Mouse (Mus musculus): ENCODE measurements around the gene Pitpnm3. TPM values are rescaled to one million over a fixed set of nuclear protein-coding genes. Genes with fewer than 3 reads are reported as not detected.

Gene Pitpnm3
- polyA plus RNA-seq, 1 experiment from 2014 or later: 1.8 TPM

- ATAC-seq: peak; percentile 47; the same call in 1 of the 2 replicates
- Histone ChIP-seq H3K4me3 (replicated peaks) (no peak overlapping the region), H3K4me2 (replicated peaks) (no peak overlapping the region), H3K4me1 (replicated peaks) (peaks cover 6% of the 10 kb centered on the region; the same call in 1 of the 2 replicates), H3K9me3 (no peaks in the 10 kb centered on the region), H3K9ac (replicated peaks) (no peak overlapping the region), H3K27me3 (peaks cover 19% of the 10 kb centered on the region), H3K27ac (no peak overlapping the region), H3K36me3 (no peaks in the 10 kb centered on the region)
- WGBS: 22% methylated on average over 23 of the region's 23 CpGs
Measured at GRCm38 (mm10) chr11:72029143-72029542, 106.4 kb downstream of the Pitpnm3 start.

- no peaks in the 10 kb centered on the region for H3K36me3 ChIP-seq
- no peaks in the 10 kb centered on the region for H3K9me3 ChIP-seq
- H3K4me1 ChIP-seq (replicated peaks): peaks cover 15% of the 10 kb centered on the region
- ATAC-seq: no peak
- H3K4me2 ChIP-seq (replicated peaks): no peak overlapping the region
- peaks cover 19% of the 10 kb centered on the region for H3K27me3 ChIP-seq
- 79% methylated on average over 9 of the region's 9 CpGs for WGBS
- no peak overlapping the region for H3K27ac ChIP-seq
- H3K4me3 ChIP-seq (replicated peaks): no peak overlapping the region
- no peak overlapping the region for H3K9ac ChIP-seq (replicated peaks)
Measured at GRCm38 (mm10) chr11:72027836-72028235, 107.7 kb downstream of the Pitpnm3 start.

- ATAC-seq: no peak
- Histone ChIP-seq H3K27me3 (peaks cover 19% of the 10 kb centered on the region), H3K27ac (no peak overlapping the region), H3K9me3 (no peaks in the 10 kb centered on the region), H3K4me3 (replicated peaks) (no peak overlapping the region), H3K4me2 (replicated peaks) (no peak overlapping the region), H3K4me1 (replicated peaks) (peaks cover 15% of the 10 kb centered on the region), H3K36me3 (no peaks in the 10 kb centered on the region), H3K9ac (replicated peaks) (no peak overlapping the region)
- 86% methylated on average over 9 of the region's 9 CpGs for WGBS
Measured at GRCm38 (mm10) chr11:72026516-72026915, 109.1 kb downstream of the Pitpnm3 start.

- Histone ChIP-seq H3K4me3 (replicated peaks) (no peak overlapping the region), H3K4me2 (replicated peaks) (no peak overlapping the region), H3K36me3 (no peaks in the 10 kb centered on the region), H3K27ac (no peak overlapping the region), H3K4me1 (replicated peaks) (peaks cover 15% of the 10 kb centered on the region), H3K27me3 (peaks cover 19% of the 10 kb centered on the region), H3K9me3 (no peaks in the 10 kb centered on the region), H3K9ac (replicated peaks) (no peak overlapping the region)
- no peak for ATAC-seq
- 41% methylated on average over 5 of the region's 5 CpGs for WGBS
Measured at GRCm38 (mm10) chr11:72025843-72026242, 109.7 kb downstream of the Pitpnm3 start.

- no peak overlapping the region for H3K9ac ChIP-seq (replicated peaks)
- no peak overlapping the region for H3K4me3 ChIP-seq (replicated peaks)
- no peak overlapping the region for H3K4me2 ChIP-seq (replicated peaks)
- peaks cover 10% of the 10 kb centered on the region for H3K27me3 ChIP-seq
- 27% methylated on average over 5 of the region's 5 CpGs for WGBS
- H3K4me1 ChIP-seq (replicated peaks): peaks cover 14% of the 10 kb centered on the region
- peak; percentile 31; the same call in 1 of the 2 replicates for ATAC-seq
- H3K9me3 ChIP-seq: no peaks in the 10 kb centered on the region
- H3K36me3 ChIP-seq: no peaks in the 10 kb centered on the region
- no peak overlapping the region for H3K27ac ChIP-seq
Measured at GRCm38 (mm10) chr11:72024193-72024781, 111.3 kb downstream of the Pitpnm3 start.

- H3K27ac ChIP-seq: 0 out of 2 replicates have a peak overlapping the region, but pooled peaks have one; percentile 14
- no peaks in the 10 kb centered on the region for H3K36me3 ChIP-seq
- H3K4me2 ChIP-seq (replicated peaks): no peak overlapping the region
- H3K4me1 ChIP-seq (replicated peaks): peaks cover 12% of the 10 kb centered on the region; the same call in 1 of the 2 replicates
- WGBS: 40% methylated on average over 9 of the region's 10 CpGs
- no peak overlapping the region for H3K9ac ChIP-seq (replicated peaks)
- no peak overlapping the region for H3K4me3 ChIP-seq (replicated peaks)
- ATAC-seq: no peak
- no peaks in the 10 kb centered on the region for H3K9me3 ChIP-seq
- H3K27me3 ChIP-seq: peaks cover 6% of the 10 kb centered on the region; the same call in 1 of the 2 replicates
Measured at GRCm38 (mm10) chr11:72023581-72023980, 112.0 kb downstream of the Pitpnm3 start.

- H3K4me1 ChIP-seq (replicated peaks): peaks cover 19% of the 10 kb centered on the region; the same call in 1 of the 2 replicates
Measured at GRCm38 (mm10) chr11:72022827-72023226, 112.8 kb downstream of the Pitpnm3 start.

GRCm38 (mm10) chr11:72021015-72021414 is 114.6 kb downstream of the Pitpnm3 start:
- Histone ChIP-seq H3K27ac (no peak overlapping the region), H3K36me3 (no peaks in the 10 kb centered on the region), H3K9me3 (no peaks in the 10 kb centered on the region), H3K4me2 (replicated peaks) (no peak overlapping the region), H3K4me1 (replicated peaks) (peaks cover 24% of the 10 kb centered on the region; the same call in 1 of the 2 replicates), H3K9ac (replicated peaks) (no peak overlapping the region), H3K27me3 (0 out of 2 replicates have a peak, but pooled peaks cover 3% of the 10 kb centered on the region), H3K4me3 (replicated peaks) (no peak overlapping the region)
- 85% methylated on average over 4 of the region's 4 CpGs for WGBS
- no peak for ATAC-seq

More at GRCm38 (mm10) chr11:72022827-72023226, 112.8 kb downstream of the Pitpnm3 start:
- Histone ChIP-seq H3K4me3 (replicated peaks) (no peak overlapping the region), H3K9ac (replicated peaks) (no peak overlapping the region), H3K4me2 (replicated peaks) (no peak overlapping the region), H3K27ac (no peak overlapping the region), H3K36me3 (no peaks in the 10 kb centered on the region), H3K9me3 (no peaks in the 10 kb centered on the region), H3K27me3 (peaks cover 6% of the 10 kb centered on the region; the same call in 1 of the 2 replicates)
- 85% methylated on average over 6 of the region's 6 CpGs for WGBS
- ATAC-seq: no peak

- peaks cover 3% of the 10 kb centered on the region; the same call in 1 of the 2 replicates for H3K27me3 ChIP-seq
- H3K4me1 ChIP-seq (replicated peaks): peaks cover 19% of the 10 kb centered on the region
- no peak overlapping the region for H3K4me3 ChIP-seq (replicated peaks)
- H3K9me3 ChIP-seq: no peaks in the 10 kb centered on the region
- H3K4me2 ChIP-seq (replicated peaks): no peak overlapping the region
- no peak for ATAC-seq
- H3K9ac ChIP-seq (replicated peaks): no peak overlapping the region
- no peak overlapping the region for H3K27ac ChIP-seq
- WGBS: 76% methylated on average over 9 of the region's 9 CpGs
- no peaks in the 10 kb centered on the region for H3K36me3 ChIP-seq
Measured at GRCm38 (mm10) chr11:72017253-72017601, 118.4 kb downstream of the Pitpnm3 start.

- WGBS: 83% methylated on average over 13 of the region's 13 CpGs
- H3K9ac ChIP-seq (replicated peaks): no peak overlapping the region
- H3K4me2 ChIP-seq (replicated peaks): no peak overlapping the region
- H3K4me1 ChIP-seq (replicated peaks): peaks cover 25% of the 10 kb centered on the region
- H3K36me3 ChIP-seq: no peaks in the 10 kb centered on the region
- no peaks in the 10 kb centered on the region for H3K9me3 ChIP-seq
- ATAC-seq: no peak
- H3K27me3 ChIP-seq: peaks cover 3% of the 10 kb centered on the region; the same call in 1 of the 2 replicates
- no peak overlapping the region for H3K27ac ChIP-seq
- H3K4me3 ChIP-seq (replicated peaks): no peak overlapping the region
Measured at GRCm38 (mm10) chr11:72016518-72017252, 118.9 kb downstream of the Pitpnm3 start.

GRCm38 (mm10) chr11:72014674-72015073 is 120.9 kb downstream of the Pitpnm3 start:
- Histone ChIP-seq H3K4me3 (replicated peaks) (no peak overlapping the region), H3K9ac (replicated peaks) (no peak overlapping the region), H3K27ac (no peak overlapping the region), H3K4me1 (replicated peaks) (peaks cover 41% of the 10 kb centered on the region), H3K4me2 (replicated peaks) (no peak overlapping the region), H3K36me3 (no peaks in the 10 kb centered on the region), H3K9me3 (no peaks in the 10 kb centered on the region), H3K27me3 (peaks cover 1% of the 10 kb centered on the region; the same call in 1 of the 2 replicates)
- WGBS: 55% methylated on average over 4 of the region's 4 CpGs
- ATAC-seq: no peak

- no peak overlapping the region for H3K4me3 ChIP-seq (replicated peaks)
- H3K4me2 ChIP-seq (replicated peaks): peak overlapping the region; percentile 26; the same call in 1 of the 2 replicates
- H3K4me1 ChIP-seq (replicated peaks): peaks cover 30% of the 10 kb centered on the region
- peaks cover 5% of the 10 kb centered on the region; the same call in 1 of the 2 replicates for H3K27me3 ChIP-seq
- no peak overlapping the region for H3K9ac ChIP-seq (replicated peaks)
- ATAC-seq: no peak
- H3K9me3 ChIP-seq: no peaks in the 10 kb centered on the region
- no peaks in the 10 kb centered on the region for H3K36me3 ChIP-seq
- peak overlapping the region; percentile 67 for H3K27ac ChIP-seq
- 64% methylated on average over 1 of the region's 1 CpGs for WGBS
Measured at GRCm38 (mm10) chr11:72011955-72012354, 123.6 kb downstream of the Pitpnm3 start.

Data from midbrain, embryonic 13.5 days (tissue).